8 mouse cellular contexts compared by ENCODE assay signal in the genomic region with DNA sequence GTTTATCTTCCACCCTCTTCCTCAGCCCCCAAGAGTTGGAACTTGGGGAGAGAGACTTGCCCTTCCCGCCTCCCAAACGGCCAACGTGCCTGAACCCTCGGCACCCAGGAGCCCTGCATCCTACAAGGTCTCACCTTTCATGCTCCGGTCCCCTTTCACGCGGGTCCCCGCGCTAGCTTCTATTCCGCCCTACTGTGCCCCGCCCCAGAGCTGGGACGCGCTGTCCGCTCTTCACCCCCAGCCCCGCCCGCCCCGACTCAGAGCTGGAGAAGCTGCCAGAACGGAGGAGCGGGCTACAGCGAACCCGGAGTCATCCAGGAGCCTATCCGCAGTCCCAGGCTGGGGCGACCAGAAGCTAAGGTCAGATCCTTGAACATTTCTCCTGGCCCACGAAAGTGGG. TPM values are rescaled to one million over a fixed set of nuclear protein-coding genes. Genes with fewer than 3 reads are reported as not detected.
A peak's percentile ranks its signal among the peaks of the same experiment; 100 is the strongest.
DNase-seq lines count a peak whose midpoint lies in the region; ATAC-seq and TF ChIP-seq lines count a peak whose summit lies in the region.

TSS of gene Duoxa1 (minus strand) at position 195 of the 400 bp plus-strand sequence.

- no peak within 1 kb of the TSS for H3K9ac ChIP-seq in ES-E14 (ENCODE audit: insufficient read depth, low read depth, low read length, poor library complexity, severe bottlenecking)
- H3K9ac ChIP-seq in heart, postnatal 0 days (replicated peaks; ENCODE audit: low read depth, low read length), result no peak within 1 kb of the TSS

- WGBS in heart, embryonic 10.5 days, result 2% methylated on average over 24 of the region's 24 CpGs
- WGBS in heart, postnatal 0 days, result 3% methylated on average over 24 of the region's 24 CpGs

- H3K4me3 ChIP-seq in heart, embryonic 10.5 days, result peak within 1 kb of the TSS; percentile 50
- peak within 1 kb of the TSS; percentile 41 to 65 for H3K4me3 ChIP-seq in ES-E14 (ENCODE audit: insufficient read depth in 1 of 2, low read depth in 1 of 2, low read length in 2 of 2, poor library complexity in 1 of 2, severe bottlenecking in 1 of 2)
- peak within 1 kb of the TSS; percentile 25 for H3K4me3 ChIP-seq in heart, postnatal 0 days (ENCODE audit: low read depth, low read length)

- peaks cover 11% of the 10 kb centered on the region for H3K4me1 ChIP-seq in heart, embryonic 10.5 days
- H3K4me1 ChIP-seq in ES-E14 (ENCODE audit: control insufficient read depth in 2 of 2, insufficient read depth in 2 of 2, low read length in 2 of 2, poor library complexity in 1 of 2), result peaks cover 0 to 9% of the 10 kb centered on the region in 2 experiments; a peak in 2 of 4 replicates
- peaks cover 7% of the 10 kb centered on the region for H3K4me1 ChIP-seq in heart, postnatal 0 days (ENCODE audit: control insufficient read depth, insufficient read depth)

- TF ChIP-seq CTCF in heart, postnatal 0 days (IDR thresholded peaks at IDR 0.05; ENCODE audit: low read depth), result no peak

- H3K36me3 ChIP-seq in heart, embryonic 10.5 days, result no peaks in the 10 kb centered on the region
- no peaks in the 10 kb centered on the region for H3K36me3 ChIP-seq in ES-E14 (ENCODE audit: control insufficient read depth, insufficient read depth, low read length, poor library complexity, severe bottlenecking)
- H3K36me3 ChIP-seq in heart, postnatal 0 days (replicated peaks; ENCODE audit: control insufficient read depth, insufficient read depth, low read length), result no peaks in the 10 kb centered on the region

- ATAC-seq in heart, postnatal 0 days (ENCODE audit: insufficient read depth, low read depth), result no peak
- ATAC-seq in megakaryocyte progenitor cell, adult 5-6 weeks (replicated peaks; ENCODE audit: poor library complexity), result peak; percentile 35
- no peak for ATAC-seq in erythroid progenitor cell, adult 5-6 weeks (replicated peaks; ENCODE audit: low FRiP score, poor library complexity, severe bottlenecking)

- TF ChIP-seq EP300 in heart, postnatal 0 days (IDR thresholded peaks at IDR 0.05; ENCODE audit: low read depth), result no peak

- DNase-seq in heart, embryonic 10.5 days (ENCODE audit: low spot score), result no peak
- no peak for DNase-seq in heart, adult 8-10 months (ENCODE audit: low spot score)
- DNase-seq in ES-E14 (ENCODE audit: low read depth, low spot score), result no peak
- no peak for DNase-seq in heart, postnatal 0 days (ENCODE audit: low spot score)
- DNase-seq in lung, postnatal 10 days, result no peak
- no peak for DNase-seq in ovary, postnatal 14 days (ENCODE audit: low spot score)

- in situ Hi-C loops in ES-E14 (cut with MboI; ENCODE audit: low sequenced_read_pairs in 2 of 2, unreplicated experiment in 2 of 2), result no loop called here

- no peaks in the 10 kb centered on the region for H3K9me3 ChIP-seq in heart, embryonic 10.5 days
- no peaks in the 10 kb centered on the region for H3K9me3 ChIP-seq in ES-E14 (ENCODE audit: control insufficient read depth, insufficient read depth, low read depth, low read length)
- H3K9me3 ChIP-seq in heart, postnatal 0 days (replicated peaks; ENCODE audit: control insufficient read depth, low read length), result no peaks in the 10 kb centered on the region

- peak within 1 kb of the TSS; percentile 51 for H3K4me2 ChIP-seq in heart, postnatal 0 days (ENCODE audit: low read depth, low read length)

- H3K27ac ChIP-seq in heart, embryonic 10.5 days, result no peak within 1 kb of the TSS
- no peak within 1 kb of the TSS for H3K27ac ChIP-seq in ES-E14 (ENCODE audit: insufficient read depth, low read depth, low read length, poor library complexity, severe bottlenecking)
- no peak within 1 kb of the TSS for H3K27ac ChIP-seq in heart, postnatal 0 days (ENCODE audit: low read depth)

- H3K27me3 ChIP-seq in heart, embryonic 10.5 days (ENCODE audit: insufficient read depth, poor library complexity, severe bottlenecking), result peaks cover 97% of the 10 kb centered on the region
- peaks cover 70% of the 10 kb centered on the region for H3K27me3 ChIP-seq in heart, postnatal 0 days (ENCODE audit: control insufficient read depth, insufficient read depth, low read length)

TF ChIP-seq in ES-E14, 5 proteins besides CTCF, POLR2A, EP300 and RAD21:
- TF ChIP-seq ZC3H11A (IDR thresholded peaks at IDR 0.05; ENCODE audit: borderline replicate concordance, low read depth, low read length), result no peak
- TF ChIP-seq MAFK (IDR thresholded peaks at IDR 0.05; ENCODE audit: insufficient read depth, low read depth, low read length), result no peak
- TF ChIP-seq HCFC1 (IDR thresholded peaks at IDR 0.05; ENCODE audit: borderline replicate concordance, insufficient read depth, low read length), result no peak
- TF ChIP-seq CHD2 (IDR thresholded peaks at IDR 0.05; ENCODE audit: low read depth, low read length), result no peak
- TF ChIP-seq ZNF384 (IDR thresholded peaks at IDR 0.05; ENCODE audit: low read depth, low read length), result no peak
TF ChIP-seq in ES-E14: peak in this region for 0.

RNA-seq across cellular contexts. Expression of gene Duoxa1, which starts in this region (rescaled TPM):
- not detected in 2 replicates for polyA plus RNA-seq in heart, embryonic 10.5 days (2016; fragmentation: Nextera tagmentation; extraction: Ambion mirVana)
- under 1 TPM in 3 of 4 experiments, not detected in 1; 0.14 to 0.37 (median 0.34) TPM for total RNA-seq in heart, adult 8-10 months (2022)
- 0.90 and 1.3 TPM in 2 replicates for total RNA-seq in ES-E14 (2012; rRNA removed)
- not detected in 2 replicates for total RNA-seq in heart, postnatal 0 days (2014; rRNA removed; ENCODE audit: low replicate concordance)
- not detected in 2 replicates for polyA plus RNA-seq in heart, postnatal 0 days (2015; fragmentation: Nextera tagmentation; extraction: Ambion mirVana)
- not detected in 2 replicates for total RNA-seq in megakaryocyte progenitor cell, adult 5-6 weeks (2015)
- total RNA-seq in megakaryocyte progenitor cell, adult 5-6 weeks (2017), result not detected in 2 replicates
- total RNA-seq in erythroid progenitor cell, adult 5-6 weeks (2015; ENCODE audit: low replicate concordance), result not detected in 2 replicates
- total RNA-seq in erythroid progenitor cell, adult 5-6 weeks (2017; ENCODE audit: low replicate concordance), result not detected in 2 replicates

Comparison
In these comparisons a context has a peak if more than half of its experiments do, and no peak if none do; other contexts are left out.
1. Peak in ATAC-seq in megakaryocyte progenitor cell, adult 5-6 weeks; RNA of the gene not detected or under 1 TPM.